Mouse (Mus musculus): ENCODE results near the gene Tedc1. TPM values are rescaled to one million over a fixed set of nuclear protein-coding genes. Genes with fewer than 3 reads are reported as not detected.
A peak's percentile ranks its signal among the peaks of the same experiment; 100 is the strongest.

Tedc1 gene
- polyA plus RNA-seq, 1 experiment from 2014 or later: 6.8 TPM

DNA sequence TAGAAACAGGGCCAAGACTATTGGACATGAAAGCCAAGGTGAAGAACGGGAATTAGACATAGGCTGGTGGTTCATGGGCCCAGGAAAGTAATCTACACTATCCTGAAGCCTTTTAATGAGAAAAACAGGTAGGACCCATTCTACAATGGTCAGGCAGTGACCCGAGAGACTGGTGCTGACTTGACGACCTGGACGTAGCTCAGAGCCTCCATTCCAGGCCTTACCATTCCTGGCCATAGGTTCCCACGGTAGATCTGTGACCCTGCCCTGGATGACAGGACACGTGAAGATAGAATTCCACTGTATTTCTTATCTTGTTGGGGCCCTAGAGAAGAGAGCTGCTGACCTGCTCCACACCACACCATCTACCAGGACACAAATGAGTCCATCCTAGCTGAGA lies 17.9 kb upstream of the Tedc1 start:
- Histone ChIP-seq H3K9me3 (ENCODE audit: control insufficient read depth) (no peaks in the 10 kb centered on the region), H3K9ac (ENCODE audit: low read depth, low read length) (no peak overlapping the region), H3K4me3 (ENCODE audit: low read depth, low read length) (no peak overlapping the region), H3K27ac (ENCODE audit: low read depth, low read length) (no peak overlapping the region), H3K27me3 (replicated peaks; ENCODE audit: control insufficient read depth, insufficient read depth, low read length) (peaks cover 23% of the 10 kb centered on the region), H3K4me2 (replicated peaks; ENCODE audit: low read depth) (no peak overlapping the region), H3K4me1 (replicated peaks; ENCODE audit: control insufficient read depth, insufficient read depth, low read length) (0 out of 2 replicates have a peak, but pooled peaks cover 4% of the 10 kb centered on the region), H3K36me3 (ENCODE audit: control insufficient read depth, insufficient read depth) (peaks cover 48% of the 10 kb centered on the region)
- ATAC-seq: no peak
- WGBS: 69% methylated on average over 6 of the region's 6 CpGs
- TF ChIP-seq CTCF (IDR thresholded peaks at IDR 0.05; ENCODE audit: low read depth): no peak

DNA sequence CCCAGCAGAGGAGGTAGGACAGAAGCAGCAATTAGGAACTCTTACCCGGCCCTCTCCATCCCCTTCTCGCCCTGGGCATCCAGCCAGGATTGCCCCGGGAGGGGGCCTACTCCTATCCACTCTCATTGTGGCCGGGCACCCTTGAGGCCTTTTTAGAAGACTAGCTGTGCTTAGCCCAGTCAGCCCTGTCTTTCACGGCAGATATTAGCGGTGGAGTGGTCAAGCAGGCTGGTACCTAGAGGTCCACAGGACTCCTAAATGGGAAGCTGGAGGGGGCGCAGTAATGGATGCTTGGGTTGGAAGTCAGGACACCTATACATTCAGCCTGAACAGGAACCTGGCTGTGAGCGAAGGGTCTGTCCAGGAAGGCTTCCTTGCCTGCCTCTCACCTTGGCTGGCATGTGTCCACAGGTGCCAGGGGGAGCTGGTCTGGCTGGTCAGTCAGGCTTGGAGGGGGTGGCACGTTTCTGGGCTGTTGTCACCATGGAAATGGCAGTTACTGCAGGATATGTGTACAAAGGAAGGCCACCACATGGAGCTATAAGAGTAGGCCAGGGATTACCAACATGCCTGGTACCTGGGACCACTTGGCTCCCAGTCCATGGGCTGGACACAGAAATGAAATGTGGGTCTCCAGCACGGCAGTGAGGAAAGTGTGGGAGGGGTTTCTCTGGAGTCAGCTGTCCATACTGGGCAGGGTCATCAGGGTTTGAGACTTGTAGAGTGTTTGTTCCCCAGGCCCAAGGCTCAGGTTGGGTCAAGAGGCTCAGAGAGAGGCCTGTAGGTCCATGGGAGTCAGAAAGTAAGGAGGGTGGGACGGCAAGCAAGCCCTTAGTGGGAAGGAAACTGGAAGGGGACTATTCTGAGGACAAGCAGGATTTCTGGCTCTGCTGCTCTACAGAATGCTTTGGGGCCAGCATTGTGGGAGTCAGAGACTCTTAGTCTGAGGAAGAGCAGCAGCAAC lies 17.0 kb upstream of the Tedc1 start:
- TF ChIP-seq CTCF (IDR thresholded peaks at IDR 0.05; ENCODE audit: low read depth): no peak
- H3K27me3 ChIP-seq (replicated peaks; ENCODE audit: control insufficient read depth, insufficient read depth, low read length): peaks cover 29% of the 10 kb centered on the region
- H3K9me3 ChIP-seq (ENCODE audit: control insufficient read depth): no peaks in the 10 kb centered on the region
- H3K36me3 ChIP-seq (ENCODE audit: control insufficient read depth, insufficient read depth): peaks cover 40% of the 10 kb centered on the region
- H3K4me3 ChIP-seq (ENCODE audit: low read depth, low read length): peak overlapping the region; percentile 51; the same call in 1 of the 2 replicates
- 54% methylated on average over 11 of the region's 11 CpGs for WGBS
- 0 out of 2 replicates have a peak, but pooled peaks cover 4% of the 10 kb centered on the region for H3K4me1 ChIP-seq (replicated peaks; ENCODE audit: control insufficient read depth, insufficient read depth, low read length)
- peak overlapping the region; percentile 89 for H3K4me2 ChIP-seq (replicated peaks; ENCODE audit: low read depth)
- ATAC-seq: no peak
- H3K27ac ChIP-seq (ENCODE audit: low read depth, low read length): no peak overlapping the region
- no peak overlapping the region for H3K9ac ChIP-seq (ENCODE audit: low read depth, low read length)

DNA sequence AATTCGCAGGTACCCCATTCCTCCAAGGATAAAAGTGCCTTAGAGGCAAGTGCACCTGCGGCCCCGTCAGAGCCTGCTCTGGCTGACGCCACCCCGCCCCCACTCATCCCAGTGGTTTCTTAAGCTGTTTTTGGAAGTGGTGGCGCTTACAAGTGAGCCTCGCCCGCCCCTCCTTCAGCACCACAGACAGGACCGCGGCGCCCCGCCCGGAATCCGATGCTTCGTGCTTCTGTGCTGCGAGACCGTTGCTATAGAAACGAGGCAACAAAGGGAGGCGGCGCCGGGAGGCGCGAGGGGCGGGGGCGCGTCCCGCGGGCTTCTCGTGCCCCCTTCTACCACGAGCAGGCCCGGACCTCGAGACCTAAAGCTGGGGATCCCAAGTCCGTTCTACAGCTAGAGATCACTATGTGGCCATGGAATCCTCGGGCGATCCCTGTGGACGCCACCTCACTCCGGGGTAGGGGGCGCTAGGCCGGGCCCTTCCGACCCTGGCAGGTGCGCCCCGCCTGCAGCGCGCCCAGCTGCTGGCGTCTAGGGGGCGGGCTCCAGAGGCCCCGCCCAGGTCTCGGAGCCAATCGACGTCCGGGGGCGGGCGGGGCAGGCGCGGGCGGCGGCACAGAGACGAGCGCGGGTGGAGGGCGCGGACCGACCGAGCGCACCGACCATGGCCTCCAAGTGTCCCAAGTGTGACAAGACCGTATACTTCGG lies 16.2 kb upstream of the Tedc1 start, which contains the start of gene Crip2:
Gene Crip2, plus strand, starts transcription at position 329 of the 708 bp plus-strand sequence.
- peak; percentile 79 for ATAC-seq
- peak; percentile 59 for TF ChIP-seq CTCF (IDR thresholded peaks at IDR 0.05; ENCODE audit: low read depth)
- WGBS: under 1% methylated on average over 67 of the region's 68 CpGs

GRCm38 (mm10) chr12:113140616-113141411 lies 15.4 kb upstream of the Tedc1 start:
- Histone ChIP-seq H3K4me2 (replicated peaks; ENCODE audit: low read depth) (peak overlapping the region; percentile 89), H3K27me3 (replicated peaks; ENCODE audit: control insufficient read depth, insufficient read depth, low read length) (peaks cover 29% of the 10 kb centered on the region), H3K4me3 (ENCODE audit: low read depth, low read length) (peak overlapping the region; percentile 51), H3K27ac (ENCODE audit: low read depth, low read length) (peak overlapping the region; percentile 62), H3K4me1 (replicated peaks; ENCODE audit: control insufficient read depth, insufficient read depth, low read length) (0 out of 2 replicates have a peak, but pooled peaks cover 4% of the 10 kb centered on the region), H3K36me3 (ENCODE audit: control insufficient read depth, insufficient read depth) (peaks cover 30% of the 10 kb centered on the region), H3K9ac (ENCODE audit: low read depth, low read length) (peak overlapping the region; percentile 47), H3K9me3 (ENCODE audit: control insufficient read depth) (no peaks in the 10 kb centered on the region)
- no peak for TF ChIP-seq CTCF (IDR thresholded peaks at IDR 0.05; ENCODE audit: low read depth)
- WGBS: 4% methylated on average over 49 of the region's 49 CpGs
- ATAC-seq: peak; percentile 2; the same call in 1 of the 2 replicates

More for the DNA sequence above, 16.2 kb upstream of the Tedc1 start, which contains the start of gene Crip2:
- Histone ChIP-seq H3K9me3 (ENCODE audit: control insufficient read depth) (no peaks in the 10 kb centered on the region), H3K27me3 (replicated peaks; ENCODE audit: control insufficient read depth, insufficient read depth, low read length) (peaks cover 29% of the 10 kb centered on the region), H3K9ac (ENCODE audit: low read depth, low read length) (peak within 1 kb of the TSS; percentile 47), H3K4me2 (replicated peaks; ENCODE audit: low read depth) (peak within 1 kb of the TSS; percentile 89), H3K4me1 (replicated peaks; ENCODE audit: control insufficient read depth, insufficient read depth, low read length) (0 out of 2 replicates have a peak, but pooled peaks cover 4% of the 10 kb centered on the region), H3K27ac (ENCODE audit: low read depth, low read length) (peak within 1 kb of the TSS; percentile 62; the same call in 1 of the 2 replicates), H3K36me3 (ENCODE audit: control insufficient read depth, insufficient read depth) (peaks cover 35% of the 10 kb centered on the region), H3K4me3 (ENCODE audit: low read depth, low read length) (peak within 1 kb of the TSS; percentile 51)

DNA sequence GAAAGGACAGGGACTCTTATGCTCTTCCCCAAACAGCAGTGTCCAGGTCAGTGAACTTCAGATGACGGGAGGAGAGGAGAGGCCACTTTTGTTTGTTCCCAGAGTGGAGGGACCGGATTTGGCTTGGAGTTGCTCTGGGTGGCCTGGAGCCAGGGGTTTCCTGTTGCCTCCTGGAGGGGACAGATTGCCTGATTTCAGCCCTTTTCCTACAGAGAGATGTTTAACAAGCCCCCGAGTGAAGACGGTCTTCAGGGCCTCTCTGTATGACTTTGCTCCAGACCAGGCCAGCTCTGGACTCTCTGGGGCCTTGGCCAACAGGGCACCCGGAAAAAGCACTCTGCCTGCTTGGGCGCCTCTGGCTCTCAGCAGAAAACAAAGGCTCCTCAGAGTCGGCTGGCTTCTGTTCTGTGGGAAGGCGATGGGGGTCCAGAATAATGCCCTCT lies 14.7 kb upstream of the Tedc1 start:
- H3K4me3 ChIP-seq (ENCODE audit: low read depth, low read length): peak overlapping the region; percentile 51
- no peak for ATAC-seq
- 53% methylated on average over 8 of the region's 8 CpGs for WGBS
- H3K36me3 ChIP-seq (ENCODE audit: control insufficient read depth, insufficient read depth): peaks cover 23% of the 10 kb centered on the region
- peaks cover 9% of the 10 kb centered on the region; the same call in 1 of the 2 replicates for H3K4me1 ChIP-seq (replicated peaks; ENCODE audit: control insufficient read depth, insufficient read depth, low read length)
- H3K9ac ChIP-seq (ENCODE audit: low read depth, low read length): peak overlapping the region; percentile 22; the same call in 1 of the 2 replicates
- H3K27me3 ChIP-seq (replicated peaks; ENCODE audit: control insufficient read depth, insufficient read depth, low read length): peaks cover 32% of the 10 kb centered on the region
- no peak for TF ChIP-seq CTCF (IDR thresholded peaks at IDR 0.05; ENCODE audit: low read depth)
- H3K9me3 ChIP-seq (ENCODE audit: control insufficient read depth): no peaks in the 10 kb centered on the region
- H3K4me2 ChIP-seq (replicated peaks; ENCODE audit: low read depth): peak overlapping the region; percentile 89
- H3K27ac ChIP-seq (ENCODE audit: low read depth, low read length): peak overlapping the region; percentile 62
